Mouse (Mus musculus): ENCODE measurements around the gene Shisal1. TPM values are rescaled to one million over a fixed set of nuclear protein-coding genes. Genes with fewer than 3 reads are reported as not detected.

Shisal1 gene
- polyA plus RNA-seq, 1 experiment from 2014 or later, result 6.1 TPM

- Histone ChIP-seq H3K4me1 (peaks cover 23% of the 10 kb centered on the region), H3K9me3 (replicated peaks) (no peaks in the 10 kb centered on the region), H3K36me3 (ENCODE audit: poor library complexity, severe bottlenecking) (no peaks in the 10 kb centered on the region), H3K9ac (peak overlapping the region; percentile 38; the same call in 1 of the 2 replicates), H3K4me3 (no peak overlapping the region), H3K27me3 (peaks cover 32% of the 10 kb centered on the region), H3K27ac (peak overlapping the region; percentile 23; the same call in 1 of the 2 replicates), H3K4me2 (peak overlapping the region; percentile 38)
- ATAC-seq, result no peak
- 1% methylated on average over 19 of the region's 21 CpGs for WGBS
These were observed 3.7 kb upstream of the Shisal1 start for GRCm38 (mm10) chr15:84450441-84451183.

GRCm38 (mm10) chr15:84445812-84446716 lies 833 bp downstream of the Shisal1 start:
- peak overlapping the region; percentile 80 for H3K9ac ChIP-seq
- H3K4me2 ChIP-seq, result peak overlapping the region; percentile 92
- peaks cover 47% of the 10 kb centered on the region for H3K27me3 ChIP-seq
- H3K9me3 ChIP-seq (replicated peaks), result no peaks in the 10 kb centered on the region
- H3K36me3 ChIP-seq (ENCODE audit: poor library complexity, severe bottlenecking), result no peaks in the 10 kb centered on the region
- peaks cover 63% of the 10 kb centered on the region for H3K4me1 ChIP-seq
- WGBS, result under 1% methylated on average over 95 of the region's 99 CpGs
- H3K4me3 ChIP-seq, result peak overlapping the region; percentile 58
- peak overlapping the region; percentile 61 for H3K27ac ChIP-seq
- peak; percentile 52 for ATAC-seq

- Histone ChIP-seq H3K9ac (peak overlapping the region; percentile 54), H3K4me2 (peak overlapping the region; percentile 92), H3K36me3 (ENCODE audit: poor library complexity, severe bottlenecking) (no peaks in the 10 kb centered on the region), H3K4me3 (peak overlapping the region; percentile 14; the same call in 1 of the 2 replicates), H3K4me1 (peaks cover 70% of the 10 kb centered on the region), H3K9me3 (replicated peaks) (no peaks in the 10 kb centered on the region), H3K27me3 (peaks cover 57% of the 10 kb centered on the region), H3K27ac (no peak overlapping the region)
- no peak for ATAC-seq
- WGBS, result 33% methylated on average over 7 of the region's 7 CpGs
These were observed 2.7 kb downstream of the Shisal1 start for GRCm38 (mm10) chr15:84444181-84444580.

GRCm38 (mm10) chr15:84443631-84444030 lies 3.3 kb downstream of the Shisal1 start:
- Histone ChIP-seq H3K4me1 (peaks cover 70% of the 10 kb centered on the region), H3K27me3 (peaks cover 57% of the 10 kb centered on the region), H3K27ac (no peak overlapping the region), H3K4me2 (peak overlapping the region; percentile 92), H3K9ac (peak overlapping the region; percentile 54), H3K36me3 (ENCODE audit: poor library complexity, severe bottlenecking) (no peaks in the 10 kb centered on the region), H3K4me3 (peak overlapping the region; percentile 14), H3K9me3 (replicated peaks) (no peaks in the 10 kb centered on the region)
- 39% methylated on average over 10 of the region's 10 CpGs for WGBS
- ATAC-seq, result no peak

GRCm38 (mm10) chr15:84441682-84442315 lies 5.1 kb downstream of the Shisal1 start:
- Histone ChIP-seq H3K4me1 (peaks cover 65% of the 10 kb centered on the region), H3K4me2 (no peak overlapping the region), H3K27me3 (peaks cover 40% of the 10 kb centered on the region)

GRCm38 (mm10) chr15:84440820-84441219 lies 6.1 kb downstream of the Shisal1 start:
- ATAC-seq, result no peak
- Histone ChIP-seq H3K4me3 (no peak overlapping the region), H3K9me3 (replicated peaks) (no peaks in the 10 kb centered on the region), H3K36me3 (ENCODE audit: poor library complexity, severe bottlenecking) (no peaks in the 10 kb centered on the region), H3K4me1 (peaks cover 63% of the 10 kb centered on the region), H3K4me2 (no peak overlapping the region), H3K27ac (0 out of 2 replicates have a peak overlapping the region, but pooled peaks have one; percentile 25), H3K9ac (no peak overlapping the region), H3K27me3 (peaks cover 40% of the 10 kb centered on the region)
- 32% methylated on average over 3 of the region's 3 CpGs for WGBS

More at GRCm38 (mm10) chr15:84441682-84442315, 5.1 kb downstream of the Shisal1 start:
- H3K9me3 ChIP-seq (replicated peaks), result no peaks in the 10 kb centered on the region
- H3K4me3 ChIP-seq, result no peak overlapping the region
- no peak overlapping the region for H3K27ac ChIP-seq
- peak overlapping the region; percentile 27; the same call in 1 of the 2 replicates for H3K9ac ChIP-seq
- 26% methylated on average over 14 of the region's 14 CpGs for WGBS
- ATAC-seq, result no peak
- H3K36me3 ChIP-seq (ENCODE audit: poor library complexity, severe bottlenecking), result no peaks in the 10 kb centered on the region

- 76% methylated on average over 10 of the region's 10 CpGs for WGBS
- H3K9me3 ChIP-seq (replicated peaks), result 0 out of 2 replicates have a peak, but pooled peaks cover 3% of the 10 kb centered on the region
- no peak overlapping the region for H3K4me2 ChIP-seq
- no peak overlapping the region for H3K4me3 ChIP-seq
- H3K27me3 ChIP-seq, result 0 out of 2 replicates have a peak, but pooled peaks cover 1% of the 10 kb centered on the region
- no peak overlapping the region for H3K27ac ChIP-seq
- H3K9ac ChIP-seq, result no peak overlapping the region
- ATAC-seq, result no peak
- 0 out of 2 replicates have a peak, but pooled peaks cover 6% of the 10 kb centered on the region for H3K4me1 ChIP-seq
- no peaks in the 10 kb centered on the region for H3K36me3 ChIP-seq (ENCODE audit: poor library complexity, severe bottlenecking)
These were observed 13.2 kb downstream of the Shisal1 start for GRCm38 (mm10) chr15:84433586-84434185.

- peak overlapping the region; percentile 34; the same call in 1 of the 2 replicates for H3K9ac ChIP-seq
These were observed 16.4 kb downstream of the Shisal1 start for GRCm38 (mm10) chr15:84430482-84430881.

GRCm38 (mm10) chr15:84427624-84428023 lies 19.3 kb downstream of the Shisal1 start:
- H3K27ac ChIP-seq, result no peak overlapping the region
- H3K9ac ChIP-seq, result no peak overlapping the region
- H3K9me3 ChIP-seq (replicated peaks), result no peaks in the 10 kb centered on the region
- no peaks in the 10 kb centered on the region for H3K4me1 ChIP-seq
- H3K36me3 ChIP-seq (ENCODE audit: poor library complexity, severe bottlenecking), result no peaks in the 10 kb centered on the region
- 93% methylated on average over 6 of the region's 6 CpGs for WGBS
- H3K27me3 ChIP-seq, result no peaks in the 10 kb centered on the region; the same call in 1 of the 2 replicates
- H3K4me2 ChIP-seq, result no peak overlapping the region
- H3K4me3 ChIP-seq, result no peak overlapping the region
- ATAC-seq, result no peak

More at GRCm38 (mm10) chr15:84430482-84430881, 16.4 kb downstream of the Shisal1 start:
- Histone ChIP-seq H3K9me3 (replicated peaks) (0 out of 2 replicates have a peak, but pooled peaks cover 3% of the 10 kb centered on the region), H3K4me3 (no peak overlapping the region), H3K27ac (no peak overlapping the region), H3K4me2 (no peak overlapping the region), H3K27me3 (no peaks in the 10 kb centered on the region; the same call in 1 of the 2 replicates), H3K36me3 (ENCODE audit: poor library complexity, severe bottlenecking) (no peaks in the 10 kb centered on the region), H3K4me1 (0 out of 2 replicates have a peak, but pooled peaks cover 6% of the 10 kb centered on the region)
- 85% methylated on average over 5 of the region's 5 CpGs for WGBS
- ATAC-seq, result no peak

GRCm38 (mm10) chr15:84425733-84426132 lies 21.2 kb downstream of the Shisal1 start:
- no peak overlapping the region for H3K27ac ChIP-seq
- H3K4me3 ChIP-seq, result no peak overlapping the region
- peaks cover 8% of the 10 kb centered on the region for H3K4me1 ChIP-seq
- no peak overlapping the region for H3K9ac ChIP-seq
- no peak overlapping the region for H3K4me2 ChIP-seq
- ATAC-seq, result no peak
- 93% methylated on average over 5 of the region's 5 CpGs for WGBS
- no peaks in the 10 kb centered on the region for H3K36me3 ChIP-seq (ENCODE audit: poor library complexity, severe bottlenecking)
- peaks cover 7% of the 10 kb centered on the region; the same call in 1 of the 2 replicates for H3K27me3 ChIP-seq
- H3K9me3 ChIP-seq (replicated peaks), result no peaks in the 10 kb centered on the region

- peaks cover 24% of the 10 kb centered on the region for H3K27me3 ChIP-seq
- no peak overlapping the region for H3K9ac ChIP-seq
- no peak for ATAC-seq
- no peak overlapping the region for H3K4me3 ChIP-seq
- H3K27ac ChIP-seq, result no peak overlapping the region
- 87% methylated on average over 5 of the region's 5 CpGs for WGBS
- H3K4me1 ChIP-seq, result peaks cover 23% of the 10 kb centered on the region
- H3K4me2 ChIP-seq, result no peak overlapping the region
- no peaks in the 10 kb centered on the region for H3K9me3 ChIP-seq (replicated peaks)
- no peaks in the 10 kb centered on the region for H3K36me3 ChIP-seq (ENCODE audit: poor library complexity, severe bottlenecking)
These were observed 23.1 kb downstream of the Shisal1 start for GRCm38 (mm10) chr15:84423781-84424180.

Data from forebrain, embryonic 13.5 days (tissue).